In the genomic region with DNA sequence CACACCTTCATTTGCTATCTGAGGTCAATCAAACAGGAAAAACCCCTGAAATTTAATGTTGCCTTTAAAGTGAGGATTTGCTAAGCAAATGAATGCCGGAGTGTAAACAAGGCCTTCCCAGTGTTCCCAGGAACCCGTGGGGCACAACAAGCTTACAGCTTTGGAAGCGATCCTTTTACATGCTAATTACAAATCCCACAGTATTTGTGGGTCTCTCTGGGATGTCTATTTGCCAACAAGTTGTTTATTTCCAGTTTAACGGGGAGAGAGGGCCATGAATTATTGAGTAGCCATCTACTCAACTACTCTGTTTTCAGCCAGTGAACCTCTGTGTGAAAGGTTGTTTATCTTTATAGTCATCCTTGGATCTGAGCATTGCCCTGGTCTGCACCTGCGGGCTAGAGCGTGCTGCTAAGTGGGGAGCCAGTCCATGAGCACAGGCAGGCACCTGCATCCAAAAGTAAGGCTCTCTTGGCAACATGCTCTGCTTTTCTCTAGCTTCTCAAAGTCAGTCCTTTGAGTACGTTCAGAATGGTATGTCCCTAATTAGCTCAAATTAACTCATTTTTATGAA, we compare ENCODE assay signal across 13 mouse cellular contexts. TPM values are rescaled to one million over a fixed set of nuclear protein-coding genes. Genes with fewer than 3 reads are reported as not detected.
DNase-seq lines count a peak whose midpoint lies in the region; ATAC-seq and TF ChIP-seq lines count a peak whose summit lies in the region.
"Had no signal": no experiment of that assay in that cellular context is flagged by ENCODE, and none has a peak within 500 bp of the region (broad histone marks: within the 10 kb centered on the region; RNA-seq: fewer than 3 reads in every experiment).

No protein-coding gene starts in this region.

- DNase-seq in forebrain, embryonic 10.5 days (ENCODE audit: extremely low spot score, low spot score) = no peak
- DNase-seq in midbrain, embryonic 11.5 days (ENCODE audit: low spot score, missing footprints) = no peak
- peak; percentile 39 for DNase-seq in hindbrain, postnatal 0 days (ENCODE audit: low spot score)
- DNase-seq in thymus, postnatal 14 days = peak; percentile 44
- DNase-seq in left cerebral cortex, postnatal 4 days = no peak
- DNase-seq in cerebellum, postnatal 10 days = no peak
- DNase-seq: cerebellum, postnatal 36 days; gastrocnemius, adult 2 months; liver, embryonic 13.5 days had no signal

- WGBS in forebrain, embryonic 15.5 days = 10% methylated on average over 7 of the region's 7 CpGs
- 30% methylated on average over 7 of the region's 7 CpGs for WGBS in forebrain, embryonic 10.5 days
- WGBS in midbrain, embryonic 13.5 days = 22% methylated on average over 7 of the region's 7 CpGs
- WGBS in midbrain, embryonic 11.5 days = 27% methylated on average over 7 of the region's 7 CpGs
- WGBS in hindbrain, postnatal 0 days = 27% methylated on average over 7 of the region's 7 CpGs

- no peaks in the 10 kb centered on the region for H3K27me3 ChIP-seq in forebrain, embryonic 15.5 days
- peaks cover 4% of the 10 kb centered on the region; the same call in 1 of the 2 replicates for H3K27me3 ChIP-seq in forebrain, embryonic 10.5 days (ENCODE audit: poor library complexity, severe bottlenecking)
- no peaks in the 10 kb centered on the region for H3K27me3 ChIP-seq in midbrain, embryonic 13.5 days
- no peaks in the 10 kb centered on the region for H3K27me3 ChIP-seq in midbrain, embryonic 11.5 days (ENCODE audit: control insufficient read depth, insufficient read depth, low read length)
- H3K27me3 ChIP-seq in hindbrain, postnatal 0 days (ENCODE audit: insufficient read depth, low read length) = no peaks in the 10 kb centered on the region
- H3K27me3 ChIP-seq: liver, embryonic 13.5 days had no signal

- intact Hi-C loops in left cerebral cortex, postnatal 4 days (cut with DNase I) = no loop called here

- no peak overlapping the region for H3K4me3 ChIP-seq in forebrain, embryonic 15.5 days
- H3K4me3 ChIP-seq in forebrain, embryonic 10.5 days = no peak overlapping the region
- no peak overlapping the region for H3K4me3 ChIP-seq in midbrain, embryonic 13.5 days (replicated peaks)
- H3K4me3 ChIP-seq in midbrain, embryonic 11.5 days (ENCODE audit: low read depth, low read length) = no peak overlapping the region
- no peak overlapping the region for H3K4me3 ChIP-seq in hindbrain, postnatal 0 days (ENCODE audit: low read length)
- H3K4me3 ChIP-seq: gastrocnemius, adult 2 months; heart, embryonic 10.5 days; liver, embryonic 13.5 days had no signal

- no peaks in the 10 kb centered on the region for H3K36me3 ChIP-seq in forebrain, embryonic 15.5 days
- no peaks in the 10 kb centered on the region for H3K36me3 ChIP-seq in forebrain, embryonic 10.5 days (replicated peaks)
- no peaks in the 10 kb centered on the region for H3K36me3 ChIP-seq in midbrain, embryonic 13.5 days
- H3K36me3 ChIP-seq in midbrain, embryonic 11.5 days (ENCODE audit: control insufficient read depth, insufficient read depth, low read length) = no peaks in the 10 kb centered on the region
- H3K36me3 ChIP-seq in hindbrain, postnatal 0 days (ENCODE audit: insufficient read depth, low read length) = no peaks in the 10 kb centered on the region
- H3K36me3 ChIP-seq: heart, embryonic 10.5 days; liver, embryonic 13.5 days had no signal

- no peak for TF ChIP-seq CTCF in hindbrain, postnatal 0 days (IDR thresholded peaks at IDR 0.05; ENCODE audit: low read depth)

- no peak overlapping the region for H3K27ac ChIP-seq in forebrain, embryonic 15.5 days (replicated peaks)
- H3K27ac ChIP-seq in forebrain, embryonic 10.5 days = no peak overlapping the region
- no peak overlapping the region for H3K27ac ChIP-seq in midbrain, embryonic 13.5 days
- H3K27ac ChIP-seq in midbrain, embryonic 11.5 days (ENCODE audit: low read depth, low read length) = no peak overlapping the region
- peak overlapping the region; percentile 64 for H3K27ac ChIP-seq in hindbrain, postnatal 0 days
- H3K27ac ChIP-seq: gastrocnemius, adult 2 months; liver, embryonic 13.5 days; macrophage had no signal

- peaks cover 15% of the 10 kb centered on the region for H3K4me1 ChIP-seq in forebrain, embryonic 15.5 days
- H3K4me1 ChIP-seq in forebrain, embryonic 10.5 days = peaks cover 36% of the 10 kb centered on the region
- peaks cover 18% of the 10 kb centered on the region for H3K4me1 ChIP-seq in midbrain, embryonic 13.5 days (replicated peaks)
- H3K4me1 ChIP-seq in midbrain, embryonic 11.5 days (ENCODE audit: control insufficient read depth, insufficient read depth, low read length) = peaks cover 7% of the 10 kb centered on the region
- peaks cover 14% of the 10 kb centered on the region for H3K4me1 ChIP-seq in hindbrain, postnatal 0 days (ENCODE audit: insufficient read depth, low read length)

- no peaks in the 10 kb centered on the region for H3K9me3 ChIP-seq in forebrain, embryonic 15.5 days
- H3K9me3 ChIP-seq in forebrain, embryonic 10.5 days = no peaks in the 10 kb centered on the region
- no peaks in the 10 kb centered on the region for H3K9me3 ChIP-seq in midbrain, embryonic 13.5 days
- H3K9me3 ChIP-seq in midbrain, embryonic 11.5 days (ENCODE audit: control insufficient read depth, low read length) = no peaks in the 10 kb centered on the region
- H3K9me3 ChIP-seq in hindbrain, postnatal 0 days (ENCODE audit: low read length) = no peaks in the 10 kb centered on the region
- H3K9me3 ChIP-seq: heart, embryonic 10.5 days; liver, embryonic 13.5 days had no signal

- no peak overlapping the region for H3K9ac ChIP-seq in forebrain, embryonic 15.5 days (replicated peaks)
- no peak overlapping the region for H3K9ac ChIP-seq in midbrain, embryonic 13.5 days (replicated peaks)
- no peak overlapping the region for H3K9ac ChIP-seq in midbrain, embryonic 11.5 days (ENCODE audit: low read length)
- H3K9ac ChIP-seq in hindbrain, postnatal 0 days (replicated peaks; ENCODE audit: low read length) = no peak overlapping the region
- H3K9ac ChIP-seq: liver, embryonic 13.5 days had no signal

- ATAC-seq in forebrain, embryonic 15.5 days (replicated peaks) = 0 out of 2 replicates have a peak, but pooled peaks have one; percentile 45
- peak; percentile 53 for ATAC-seq in midbrain, embryonic 13.5 days
- no peak for ATAC-seq in midbrain, embryonic 11.5 days (ENCODE audit: low FRiP score)
- no peak for ATAC-seq in hindbrain, postnatal 0 days

- H3K4me2 ChIP-seq in forebrain, embryonic 15.5 days (replicated peaks) = no peak overlapping the region
- H3K4me2 ChIP-seq in midbrain, embryonic 13.5 days (replicated peaks) = no peak overlapping the region
- no peak overlapping the region for H3K4me2 ChIP-seq in midbrain, embryonic 11.5 days
- no peak overlapping the region for H3K4me2 ChIP-seq in hindbrain, postnatal 0 days (ENCODE audit: low read depth, low read length)
- H3K4me2 ChIP-seq: liver, embryonic 13.5 days had no signal

RNA-seq across cellular contexts. Expression of gene Sesn3, which starts 29.8 kb away (rescaled TPM):
- 13.3 and 14.4 TPM in 2 replicates for polyA plus RNA-seq in forebrain, embryonic 15.5 days (2015; fragmentation: Nextera tagmentation; extraction: Ambion mirVana)
- polyA plus RNA-seq in forebrain, embryonic 10.5 days (2016; fragmentation: Nextera tagmentation; extraction: Ambion mirVana) = 14.7 and 16.8 TPM in 2 replicates
- polyA plus RNA-seq in midbrain, embryonic 13.5 days (2015; fragmentation: Nextera tagmentation; extraction: Ambion mirVana) = 17.6 and 18.8 TPM in 2 replicates
- 15.9 and 18.7 TPM in 2 replicates for polyA plus RNA-seq in midbrain, embryonic 11.5 days (2014; fragmentation: Nextera tagmentation; extraction: Ambion mirVana)
- 49.3 and 54.2 TPM in 2 replicates for total RNA-seq in hindbrain, postnatal 0 days (2014; rRNA removed)
- 24.0 and 24.1 TPM in 2 replicates for polyA plus RNA-seq in hindbrain, postnatal 0 days (2015; fragmentation: Nextera tagmentation; extraction: Ambion mirVana)
- 10 to 100 TPM; 70.1 to 73.3 TPM for total RNA-seq in left cerebral cortex, postnatal 4 days (2021)

Comparison
In these comparisons a context has a peak if more than half of its experiments do, and no peak if none do; other contexts are left out.
1. ATAC-seq: peak in forebrain, embryonic 15.5 days (single experiment) and midbrain, embryonic 13.5 days (single experiment); none in midbrain, embryonic 11.5 days (single experiment) and hindbrain, postnatal 0 days (single experiment).
2. DNase-seq: peak in hindbrain, postnatal 0 days (single experiment) and thymus, postnatal 14 days (single experiment); none in forebrain, embryonic 10.5 days (single experiment), midbrain, embryonic 11.5 days (single experiment), left cerebral cortex, postnatal 4 days (single experiment) and cerebellum, postnatal 10 days (0 of 2).